Mouse (Mus musculus): ENCODE data around the gene Crip3. TPM values are rescaled to one million over a fixed set of nuclear protein-coding genes. Genes with fewer than 3 reads are reported as not detected.

Gene Crip3
- polyA plus RNA-seq, 1 experiment = not detected

DNA sequence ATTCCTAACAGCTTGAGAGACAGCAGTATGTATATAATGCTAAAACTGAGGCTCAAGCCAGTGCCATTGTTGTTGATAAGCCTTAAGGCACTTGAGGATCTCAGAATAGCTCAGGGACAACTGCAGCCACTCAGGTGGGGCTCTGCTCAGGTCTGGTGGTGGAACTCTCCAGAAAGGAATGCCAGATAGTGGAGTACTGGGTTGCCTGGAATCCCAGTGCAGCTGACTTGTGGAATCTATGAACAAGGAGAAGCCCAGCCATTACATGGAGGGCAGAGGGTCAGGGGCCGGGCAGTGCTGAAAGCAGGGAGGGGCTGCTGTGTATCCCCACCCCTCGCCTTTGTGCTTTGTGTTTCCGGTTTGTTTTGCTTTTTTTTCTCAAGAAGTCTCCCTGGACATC is 29.7 kb downstream of the Crip3 start:
- Histone ChIP-seq H3ac (ENCODE audit: control insufficient read depth, insufficient read length, low read depth) (no peak overlapping the region), H3K27me3 (ENCODE audit: control insufficient read depth, insufficient read depth, insufficient read length) (peaks cover 83% of the 10 kb centered on the region), H3K4me3 (ENCODE audit: insufficient read depth, poor library complexity, severe bottlenecking) (no peak overlapping the region), H3K79me3 (ENCODE audit: low read depth) (no peaks in the 10 kb centered on the region), H3K79me2 (ENCODE audit: control insufficient read depth, insufficient read depth) (no peaks in the 10 kb centered on the region), H3K36me3 (ENCODE audit: control insufficient read depth, insufficient read depth) (no peaks in the 10 kb centered on the region)
- TF ChIP-seq USF1 (IDR thresholded peaks at IDR 0.05; ENCODE audit: low read depth) = no peak
- TF ChIP-seq CEBPB (IDR thresholded peaks at IDR 0.05; ENCODE audit: low read depth) = no peak
- no peak for TF ChIP-seq MAX (IDR thresholded peaks at IDR 0.05)
- no peak for TF ChIP-seq CTCF (IDR thresholded peaks at IDR 0.05; ENCODE audit: control insufficient read depth, insufficient read depth, insufficient read length)
- TF ChIP-seq MYOD1 (IDR thresholded peaks at IDR 0.05; ENCODE audit: control insufficient read depth, insufficient read length, low read depth) = no peak
- TF ChIP-seq MYOG (IDR thresholded peaks at IDR 0.05; ENCODE audit: control insufficient read depth, extremely low read depth, insufficient read length) = no peak
- TF ChIP-seq FOSL1 (IDR thresholded peaks at IDR 0.05; ENCODE audit: insufficient read depth, low read length, poor library complexity, severe bottlenecking) = no peak

DNA sequence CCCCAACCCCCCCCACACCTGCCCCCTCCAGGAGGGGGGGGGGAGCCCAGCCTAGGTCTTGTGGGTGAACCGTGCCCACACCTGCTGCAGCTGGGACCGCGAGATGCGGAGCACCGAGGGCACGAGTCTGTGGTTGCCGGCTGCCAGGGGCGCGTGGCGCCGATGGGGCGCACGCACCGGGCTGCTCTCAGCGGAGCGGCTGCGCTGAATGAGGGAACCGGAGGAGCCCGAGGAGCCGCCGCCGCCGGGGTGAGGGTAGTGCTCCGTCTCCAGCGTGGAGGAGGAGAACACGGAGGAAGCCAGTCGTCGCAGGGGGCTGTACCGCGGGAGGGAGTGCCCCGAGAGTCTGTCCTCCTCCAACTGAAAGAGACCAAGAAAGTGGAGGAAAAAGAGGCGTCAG is 31.9 kb downstream of the Crip3 start:
- H3K27me3 ChIP-seq (ENCODE audit: control insufficient read depth, insufficient read depth, insufficient read length) = peaks cover 79% of the 10 kb centered on the region
- TF ChIP-seq MYOD1 (IDR thresholded peaks at IDR 0.05; ENCODE audit: control insufficient read depth, insufficient read length, low read depth) (no peak), FOSL1 (IDR thresholded peaks at IDR 0.05; ENCODE audit: insufficient read depth, low read length, poor library complexity, severe bottlenecking) (no peak), CEBPB (IDR thresholded peaks at IDR 0.05; ENCODE audit: low read depth) (no peak), USF1 (IDR thresholded peaks at IDR 0.05; ENCODE audit: low read depth) (no peak), MYOG (IDR thresholded peaks at IDR 0.05; ENCODE audit: control insufficient read depth, extremely low read depth, insufficient read length) (no peak), CTCF (IDR thresholded peaks at IDR 0.05; ENCODE audit: control insufficient read depth, insufficient read depth, insufficient read length) (no peak), MAX (IDR thresholded peaks at IDR 0.05) (no peak)
- H3K79me3 ChIP-seq (ENCODE audit: low read depth) = no peaks in the 10 kb centered on the region
- H3K36me3 ChIP-seq (ENCODE audit: control insufficient read depth, insufficient read depth) = no peaks in the 10 kb centered on the region
- H3K79me2 ChIP-seq (ENCODE audit: control insufficient read depth, insufficient read depth) = no peaks in the 10 kb centered on the region
- H3K4me3 ChIP-seq (ENCODE audit: insufficient read depth, poor library complexity, severe bottlenecking) = no peak overlapping the region
- no peak overlapping the region for H3ac ChIP-seq (ENCODE audit: control insufficient read depth, insufficient read length, low read depth)

DNA sequence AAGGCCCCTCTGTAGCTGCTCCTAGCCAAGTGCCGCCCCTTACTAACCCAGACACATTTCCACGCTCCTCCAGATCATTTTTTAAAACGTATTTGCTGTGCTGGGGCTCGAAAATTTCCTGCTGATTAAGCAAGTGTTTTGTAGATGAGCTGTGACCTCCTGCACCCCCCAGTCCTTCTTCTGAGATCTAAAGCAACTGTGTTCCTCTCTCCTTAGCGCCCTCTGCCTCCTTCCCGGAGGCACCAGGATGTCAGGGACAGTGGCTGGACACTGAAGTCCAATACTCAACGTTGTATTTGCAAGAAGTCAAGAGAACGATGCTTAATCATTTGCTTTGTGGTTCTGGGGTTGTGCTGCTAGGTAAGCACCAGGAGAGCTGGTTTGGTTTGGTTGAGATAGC is 32.6 kb downstream of the Crip3 start:
- Histone ChIP-seq H3K79me2 (ENCODE audit: control insufficient read depth, insufficient read depth) (no peaks in the 10 kb centered on the region), H3K36me3 (ENCODE audit: control insufficient read depth, insufficient read depth) (no peaks in the 10 kb centered on the region), H3ac (ENCODE audit: control insufficient read depth, insufficient read length, low read depth) (no peak overlapping the region), H3K79me3 (ENCODE audit: low read depth) (no peaks in the 10 kb centered on the region), H3K27me3 (ENCODE audit: control insufficient read depth, insufficient read depth, insufficient read length) (peaks cover 79% of the 10 kb centered on the region), H3K4me3 (ENCODE audit: insufficient read depth, poor library complexity, severe bottlenecking) (no peak overlapping the region)
- no peak for TF ChIP-seq CTCF (IDR thresholded peaks at IDR 0.05; ENCODE audit: control insufficient read depth, insufficient read depth, insufficient read length)
- TF ChIP-seq USF1 (IDR thresholded peaks at IDR 0.05; ENCODE audit: low read depth) = no peak
- TF ChIP-seq MAX (IDR thresholded peaks at IDR 0.05) = no peak
- no peak for TF ChIP-seq CEBPB (IDR thresholded peaks at IDR 0.05; ENCODE audit: low read depth)
- no peak for TF ChIP-seq FOSL1 (IDR thresholded peaks at IDR 0.05; ENCODE audit: insufficient read depth, low read length, poor library complexity, severe bottlenecking)
- TF ChIP-seq MYOG (IDR thresholded peaks at IDR 0.05; ENCODE audit: control insufficient read depth, extremely low read depth, insufficient read length) = no peak
- no peak for TF ChIP-seq MYOD1 (IDR thresholded peaks at IDR 0.05; ENCODE audit: control insufficient read depth, insufficient read length, low read depth)

DNA sequence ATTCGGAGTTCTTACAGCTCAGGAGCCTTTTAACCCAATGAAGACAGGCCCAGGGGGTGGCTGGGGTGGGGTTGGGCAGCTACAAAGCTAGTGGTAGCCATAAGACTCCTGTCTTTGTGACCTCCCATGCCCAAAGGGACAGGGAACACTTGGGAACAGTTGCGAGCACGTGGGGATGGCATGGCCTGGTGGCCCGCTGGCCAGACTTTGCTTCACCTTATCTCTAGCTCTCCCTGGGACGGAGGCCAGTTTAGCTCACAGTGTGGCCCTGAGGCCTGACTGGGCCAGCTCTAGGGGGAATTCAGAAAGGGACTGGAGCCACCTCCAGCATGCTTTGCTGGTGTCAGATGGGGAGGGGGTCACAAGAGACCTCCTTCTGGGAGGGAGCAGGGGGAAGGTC is 33.5 kb downstream of the Crip3 start:
- TF ChIP-seq USF1 (IDR thresholded peaks at IDR 0.05; ENCODE audit: low read depth) = no peak
- TF ChIP-seq FOSL1 (IDR thresholded peaks at IDR 0.05; ENCODE audit: insufficient read depth, low read length, poor library complexity, severe bottlenecking) = no peak
- TF ChIP-seq CEBPB (IDR thresholded peaks at IDR 0.05; ENCODE audit: low read depth) = no peak
- no peak for TF ChIP-seq MYOG (IDR thresholded peaks at IDR 0.05; ENCODE audit: control insufficient read depth, extremely low read depth, insufficient read length)
- TF ChIP-seq MYOD1 (IDR thresholded peaks at IDR 0.05; ENCODE audit: control insufficient read depth, insufficient read length, low read depth) = no peak
- TF ChIP-seq CTCF (IDR thresholded peaks at IDR 0.05; ENCODE audit: control insufficient read depth, insufficient read depth, insufficient read length) = no peak
- no peak overlapping the region for H3ac ChIP-seq (ENCODE audit: control insufficient read depth, insufficient read length, low read depth)
- no peaks in the 10 kb centered on the region for H3K36me3 ChIP-seq (ENCODE audit: control insufficient read depth, insufficient read depth)
- H3K79me2 ChIP-seq (ENCODE audit: control insufficient read depth, insufficient read depth) = no peaks in the 10 kb centered on the region
- H3K27me3 ChIP-seq (ENCODE audit: control insufficient read depth, insufficient read depth, insufficient read length) = peaks cover 83% of the 10 kb centered on the region
- no peak overlapping the region for H3K4me3 ChIP-seq (ENCODE audit: insufficient read depth, poor library complexity, severe bottlenecking)
- H3K79me3 ChIP-seq (ENCODE audit: low read depth) = no peaks in the 10 kb centered on the region

DNA sequence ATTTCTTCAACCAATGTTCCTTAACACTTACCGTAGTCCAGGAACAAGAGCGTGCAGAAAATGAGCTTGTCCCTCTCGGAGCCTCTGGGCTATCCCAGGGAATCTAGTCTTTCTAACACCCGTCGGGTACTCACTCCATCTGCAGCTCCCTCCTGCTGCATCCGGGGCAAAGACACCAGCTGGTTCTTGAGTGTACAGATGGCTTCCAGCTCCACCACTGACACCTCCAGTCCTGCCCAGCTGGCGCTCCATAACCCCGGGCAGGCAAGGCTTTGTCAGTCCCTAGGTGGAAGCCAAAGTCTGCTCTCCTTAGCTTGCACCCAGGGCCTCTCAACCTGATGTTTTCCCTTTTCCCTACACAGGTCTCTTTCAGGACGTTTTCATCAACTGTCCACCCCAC is 39.1 kb downstream of the Crip3 start:
- no peak overlapping the region for H3ac ChIP-seq (ENCODE audit: control insufficient read depth, insufficient read length, low read depth)
- no peak overlapping the region for H3K4me3 ChIP-seq (ENCODE audit: insufficient read depth, poor library complexity, severe bottlenecking)
- no peaks in the 10 kb centered on the region for H3K36me3 ChIP-seq (ENCODE audit: control insufficient read depth, insufficient read depth)
- peaks cover 85% of the 10 kb centered on the region for H3K27me3 ChIP-seq (ENCODE audit: control insufficient read depth, insufficient read depth, insufficient read length)
- H3K79me3 ChIP-seq (ENCODE audit: low read depth) = no peaks in the 10 kb centered on the region
- TF ChIP-seq MYOD1 (IDR thresholded peaks at IDR 0.05; ENCODE audit: control insufficient read depth, insufficient read length, low read depth) (no peak), FOSL1 (IDR thresholded peaks at IDR 0.05; ENCODE audit: insufficient read depth, low read length, poor library complexity, severe bottlenecking) (no peak), MAX (IDR thresholded peaks at IDR 0.05) (no peak), USF1 (IDR thresholded peaks at IDR 0.05; ENCODE audit: low read depth) (no peak)
- H3K79me2 ChIP-seq (ENCODE audit: control insufficient read depth, insufficient read depth) = no peaks in the 10 kb centered on the region

DNA sequence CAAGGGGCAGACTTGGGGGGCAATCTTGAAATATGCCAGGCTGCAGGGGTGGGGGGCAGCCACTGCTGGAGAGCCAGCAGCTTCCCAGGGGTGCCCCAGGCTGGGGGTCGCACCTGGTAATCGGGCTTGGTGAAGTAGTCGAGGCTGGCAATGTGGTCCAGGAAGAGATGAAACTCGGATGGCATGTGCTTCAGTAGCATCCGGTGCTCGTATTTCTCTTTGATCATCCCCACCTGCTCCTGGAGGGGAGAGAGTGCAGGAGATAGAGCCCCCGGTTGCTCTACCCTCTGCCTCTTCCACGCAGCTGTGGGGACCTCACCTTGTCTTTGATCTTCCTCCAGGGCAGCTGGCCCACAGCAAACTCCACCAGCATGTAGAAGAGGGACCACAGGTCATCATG is 47.9 kb downstream of the Crip3 start:
- Histone ChIP-seq H3K27me3 (ENCODE audit: control insufficient read depth, insufficient read depth, insufficient read length) (peaks cover 80% of the 10 kb centered on the region), H3K79me3 (ENCODE audit: low read depth) (no peaks in the 10 kb centered on the region), H3K36me3 (ENCODE audit: control insufficient read depth, insufficient read depth) (no peaks in the 10 kb centered on the region), H3ac (ENCODE audit: control insufficient read depth, insufficient read length, low read depth) (no peak overlapping the region), H3K4me3 (ENCODE audit: insufficient read depth, poor library complexity, severe bottlenecking) (no peak overlapping the region), H3K79me2 (ENCODE audit: control insufficient read depth, insufficient read depth) (no peaks in the 10 kb centered on the region)
- TF ChIP-seq MYOD1 (IDR thresholded peaks at IDR 0.05; ENCODE audit: control insufficient read depth, insufficient read length, low read depth) (no peak), FOSL1 (IDR thresholded peaks at IDR 0.05; ENCODE audit: insufficient read depth, low read length, poor library complexity, severe bottlenecking) (no peak), MYOG (IDR thresholded peaks at IDR 0.05; ENCODE audit: control insufficient read depth, extremely low read depth, insufficient read length) (no peak), CEBPB (IDR thresholded peaks at IDR 0.05; ENCODE audit: low read depth) (no peak), CTCF (IDR thresholded peaks at IDR 0.05; ENCODE audit: control insufficient read depth, insufficient read depth, insufficient read length) (no peak), USF1 (IDR thresholded peaks at IDR 0.05; ENCODE audit: low read depth) (no peak), MAX (IDR thresholded peaks at IDR 0.05) (no peak)

All from C2C12 (cell line).